Mouse (Mus musculus) midbrain, embryonic 11.5 days (tissue): ENCODE data around the gene Gtf2a1. TPM values are rescaled to one million over a fixed set of nuclear protein-coding genes. Genes with fewer than 3 reads are reported as not detected.
"Not testable (repeated sequence)": the region's sequence is repeated elsewhere in the genome, so short reads cannot be mapped to it uniquely, and the experiment has no call there.

ENCODE experiments used
- ATAC-seq: fragments of 200-750 bp; cut with Nextera tagmentation; 2 replicates; pipeline ENCODE4 v1.8.0; 2017; ENCODE audit warnings: moderate TSS enrichment, moderate library complexity; ENCODE audit not compliant: low FRiP score
- DNase-seq: peaks from one replicate; pipeline ENCODE4 v3.0.0; 2015; ENCODE audit warnings: low spot score; ENCODE audit errors: missing footprints
- H3K27ac ChIP-seq: fragments of 300-500 bp; sonication (generic); 2 replicates; pipeline ENCODE4 v1.5.1; 2014; ENCODE audit warnings: low read depth, low read length
- H3K27me3 ChIP-seq: fragments of 300-500 bp; sonication (generic); 2 replicates; pipeline ENCODE4 v1.6.1; 2014; ENCODE audit warnings: mild to moderate bottlenecking, low read length, moderate library complexity, mixed read lengths; ENCODE audit not compliant: control insufficient read depth, insufficient read depth
- H3K36me3 ChIP-seq: fragments of 300-500 bp; sonication (generic); 2 replicates; pipeline ENCODE4 v1.6.1; 2014; ENCODE audit warnings: mild to moderate bottlenecking, low read length, moderate library complexity, mixed read lengths; ENCODE audit not compliant: control insufficient read depth, insufficient read depth
- H3K4me1 ChIP-seq: fragments of 300-500 bp; sonication (generic); 2 replicates; pipeline ENCODE4 v1.6.1; 2014; ENCODE audit warnings: low read length; ENCODE audit not compliant: control insufficient read depth, insufficient read depth
- H3K4me2 ChIP-seq: fragments of 300-500 bp; sonication (generic); 2 replicates; pipeline ENCODE4 v1.6.1; 2014; ENCODE audit warnings: mild to moderate bottlenecking, moderate library complexity
- H3K4me3 ChIP-seq: fragments of 300-500 bp; sonication (generic); 2 replicates; pipeline ENCODE4 v1.5.1; 2014; ENCODE audit warnings: low read depth, low read length
- H3K9ac ChIP-seq: fragments of 300-500 bp; sonication (generic); 2 replicates; pipeline ENCODE4 v1.6.1; 2014; ENCODE audit warnings: low read length
- H3K9me3 ChIP-seq: fragments of 300-500 bp; sonication (generic); 2 replicates; pipeline ENCODE4 v1.6.1; 2016; ENCODE audit warnings: low read length; ENCODE audit not compliant: control insufficient read depth
- WGBS: fragments of 180-500 bp; shearing (Covaris S2); extraction: QIAGEN DNeasy Blood & Tissue Kit; methylation state at CpG from one replicate; pipeline ENCODE4 v1.1.7; 2014; 5-methylcytosine and 5-hydroxymethylcytosine counted together
- polyA plus RNA-seq: library from polyadenylated mRNA; unstranded; fragments of >200 nt; fragmentation: Nextera tagmentation; extraction: Ambion mirVana; gene quantifications from 2 replicates; pipeline ENCODE4 v1.2.1, GENCODE M21; 2014

The Gtf2a1 gene
- polyA plus RNA-seq, 1 experiment from 2014 or later, result 58.2 TPM

DNA sequence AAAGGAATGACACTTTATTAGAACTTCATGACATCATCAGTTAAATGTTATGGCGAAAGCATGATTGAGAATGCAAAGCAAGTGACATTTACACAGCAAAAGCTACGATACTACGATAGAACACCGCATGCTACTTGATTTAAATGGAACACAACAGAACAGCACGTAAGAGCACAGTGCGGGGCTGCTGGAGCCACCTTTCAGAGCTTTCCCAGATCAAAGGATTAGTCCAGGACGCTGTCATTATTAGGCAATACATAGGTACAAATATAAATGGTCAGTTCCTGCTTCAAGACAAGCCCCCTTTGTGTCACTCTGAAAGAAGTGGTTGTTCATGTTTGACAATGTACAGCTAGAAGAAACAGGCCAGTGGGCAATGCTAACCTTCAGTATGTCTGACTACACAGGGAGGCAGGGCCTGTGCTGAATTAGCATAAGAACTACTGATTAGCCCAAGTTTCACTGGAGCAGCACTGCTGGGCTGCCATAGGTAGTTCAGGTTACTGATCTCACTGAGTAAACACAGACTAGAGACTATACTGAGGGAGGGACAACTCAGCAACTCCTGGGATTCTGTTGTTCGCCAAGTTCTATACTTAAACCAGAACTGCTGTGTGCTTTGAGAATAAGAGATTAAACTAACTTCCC is 32.8 kb downstream of the Gtf2a1 start:
- not testable (repeated sequence) for H3K4me1 ChIP-seq, H3K27ac ChIP-seq, H3K4me3 ChIP-seq, H3K9me3 ChIP-seq, DNase-seq, H3K27me3 ChIP-seq, H3K36me3 ChIP-seq, H3K4me2 ChIP-seq, H3K9ac ChIP-seq
- ATAC-seq, result peak; percentile 46; the same call in 1 of the 2 replicates
- 92% methylated on average over 8 of the region's 8 CpGs for WGBS

DNA sequence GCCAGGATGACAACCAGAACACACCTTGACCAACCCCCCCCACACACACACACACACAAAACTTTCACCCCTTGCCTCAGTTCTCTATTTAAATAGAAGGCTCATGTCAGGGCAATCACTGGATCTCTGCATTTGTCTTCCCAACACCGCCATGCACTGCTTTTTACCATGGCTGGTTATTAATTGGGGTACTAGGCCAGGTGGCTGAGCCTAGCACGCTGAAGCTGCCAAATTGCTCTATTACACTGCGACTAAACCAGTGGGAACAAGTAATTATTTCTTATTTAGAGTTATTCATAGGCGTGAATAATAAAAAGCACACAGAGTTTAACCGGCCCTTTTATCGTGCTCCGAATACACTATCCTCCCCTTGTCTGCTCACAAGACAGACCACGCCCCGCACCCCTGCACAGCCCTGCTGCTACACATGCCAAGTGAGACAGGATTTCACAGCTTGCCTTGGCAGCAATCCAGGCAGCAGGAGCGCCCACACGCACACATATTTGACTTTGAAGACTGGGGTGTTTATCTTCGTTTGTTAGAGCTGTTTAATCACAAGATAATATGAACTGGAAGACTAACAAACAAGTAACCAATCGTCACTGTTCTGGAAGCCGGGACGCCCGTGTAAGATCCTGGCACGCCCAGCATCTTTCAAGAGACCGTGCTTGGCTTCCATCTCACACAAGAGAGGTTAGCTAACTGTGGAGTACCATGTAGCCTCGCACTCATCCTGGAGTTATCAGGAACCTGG is 38.3 kb downstream of the Gtf2a1 start:
- 0 out of 2 replicates have a peak, but pooled peaks cover 2% of the 10 kb centered on the region for H3K36me3 ChIP-seq
- no peak for DNase-seq
- no peaks in the 10 kb centered on the region for H3K4me1 ChIP-seq
- WGBS, result 90% methylated on average over 19 of the region's 19 CpGs
- H3K4me2 ChIP-seq, result no peak overlapping the region
- peak; percentile 55; the same call in 1 of the 2 replicates for ATAC-seq
- H3K27me3 ChIP-seq, result no peaks in the 10 kb centered on the region
- no peak overlapping the region for H3K9ac ChIP-seq
- no peaks in the 10 kb centered on the region for H3K9me3 ChIP-seq
- no peak overlapping the region for H3K27ac ChIP-seq
- H3K4me3 ChIP-seq, result no peak overlapping the region

DNA sequence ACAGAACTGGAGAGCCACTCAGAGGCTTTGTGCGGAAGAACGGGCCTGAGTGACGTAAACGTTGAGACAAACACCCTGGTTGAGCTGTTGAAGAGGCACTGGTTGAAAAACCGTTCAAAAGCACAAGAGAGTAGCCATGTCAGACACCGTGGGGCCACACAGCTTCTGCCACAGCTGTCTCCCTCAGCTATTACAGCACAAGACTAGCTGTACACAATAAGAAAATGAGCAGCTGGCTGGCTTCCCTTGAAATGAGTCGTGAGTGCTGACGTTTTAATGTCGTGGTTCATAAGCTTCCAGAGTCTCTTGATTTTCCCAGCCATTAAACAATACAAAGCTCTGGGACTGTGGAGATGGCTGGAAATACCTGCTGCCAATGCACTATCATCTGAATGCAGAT is 40.8 kb downstream of the Gtf2a1 start:
- no peak overlapping the region for H3K4me2 ChIP-seq
- 0 out of 2 replicates have a peak, but pooled peaks cover 2% of the 10 kb centered on the region for H3K36me3 ChIP-seq
- WGBS, result 85% methylated on average over 9 of the region's 9 CpGs
- ATAC-seq, result no peak
- no peak for DNase-seq
- H3K27me3 ChIP-seq, result no peaks in the 10 kb centered on the region
- no peaks in the 10 kb centered on the region for H3K4me1 ChIP-seq
- no peak overlapping the region for H3K9ac ChIP-seq
- no peaks in the 10 kb centered on the region for H3K9me3 ChIP-seq
- no peak overlapping the region for H3K4me3 ChIP-seq
- H3K27ac ChIP-seq, result no peak overlapping the region

DNA sequence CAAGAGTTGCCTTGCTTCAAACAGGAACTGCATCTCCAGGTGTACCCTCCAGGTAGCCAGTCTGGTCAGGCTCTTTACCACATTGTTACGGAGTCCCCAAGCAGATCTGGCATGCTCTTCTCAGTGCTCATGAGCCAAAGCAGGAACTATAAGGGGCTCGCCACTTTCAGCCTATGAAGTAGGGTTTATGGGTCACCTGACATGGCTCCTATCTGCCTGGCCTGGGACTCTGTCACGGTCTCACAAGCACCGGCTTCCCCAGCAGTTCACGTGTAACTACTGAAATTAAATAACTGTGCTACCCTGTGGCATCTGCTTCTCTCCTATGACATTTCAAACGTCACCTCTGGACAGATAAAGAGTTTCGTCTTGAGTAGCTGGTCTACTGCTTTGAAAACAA is 50.1 kb downstream of the Gtf2a1 start:
- Histone ChIP-seq H3K4me3 (no peak overlapping the region), H3K27ac (no peak overlapping the region), H3K4me2 (no peak overlapping the region), H3K9me3 (no peaks in the 10 kb centered on the region), H3K9ac (no peak overlapping the region), H3K4me1 (no peaks in the 10 kb centered on the region), H3K27me3 (no peaks in the 10 kb centered on the region), H3K36me3 (no peaks in the 10 kb centered on the region)
- no peak for ATAC-seq
- WGBS, result 92% methylated on average over 7 of the region's 7 CpGs
- DNase-seq, result no peak

DNA sequence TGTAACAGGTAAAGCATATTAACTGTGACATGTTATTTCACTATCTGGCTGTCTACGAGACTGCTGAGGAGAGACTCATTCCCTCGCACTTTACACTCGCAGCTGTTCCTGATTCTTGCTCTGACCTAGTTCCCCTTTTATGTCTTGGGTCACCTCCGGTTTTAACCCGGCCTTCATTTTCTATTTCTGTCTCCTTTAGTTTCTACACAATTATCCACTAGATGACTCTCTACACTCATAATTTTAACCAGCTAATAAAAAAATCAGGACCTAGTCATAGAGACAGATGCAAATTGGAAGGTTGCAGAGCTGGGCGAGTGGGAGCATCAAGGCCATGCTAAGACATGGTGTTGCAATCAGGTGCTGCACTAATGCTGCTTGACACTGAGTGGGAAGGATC is 55.8 kb downstream of the Gtf2a1 start:
- no peak for ATAC-seq
- WGBS, result 86% methylated on average over 6 of the region's 6 CpGs

DNA sequence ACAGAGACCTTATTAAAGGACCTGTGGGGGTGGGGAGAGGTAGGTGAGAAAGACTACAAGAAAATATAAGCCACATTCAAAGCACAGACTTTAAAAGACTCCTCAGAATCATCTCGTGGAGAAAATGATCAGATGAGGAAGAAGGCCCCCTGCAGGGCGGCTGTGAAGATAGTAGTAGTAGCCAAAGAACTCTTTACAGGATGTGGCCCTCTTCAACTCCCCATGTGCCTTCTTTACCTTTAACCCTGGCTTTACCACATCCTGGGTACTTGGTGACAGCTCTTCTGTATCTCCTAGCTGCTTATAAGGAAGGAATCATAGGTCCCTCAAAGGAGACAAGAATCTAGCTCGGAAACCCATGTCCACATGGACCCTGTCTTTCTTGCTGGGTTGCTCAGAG is 66.7 kb downstream of the Gtf2a1 start:
- Histone ChIP-seq H3K4me3 (no peak overlapping the region), H3K36me3 (no peaks in the 10 kb centered on the region), H3K27ac (no peak overlapping the region), H3K9ac (no peak overlapping the region), H3K4me2 (no peak overlapping the region), H3K27me3 (no peaks in the 10 kb centered on the region), H3K4me1 (no peaks in the 10 kb centered on the region), H3K9me3 (no peaks in the 10 kb centered on the region)
- ATAC-seq (no peak), DNase-seq (peak; percentile 45)
- 81% methylated on average over 3 of the region's 3 CpGs for WGBS

More for the DNA sequence above, 55.8 kb downstream of the Gtf2a1 start:
- H3K4me2 ChIP-seq, result no peak overlapping the region
- no peaks in the 10 kb centered on the region for H3K27me3 ChIP-seq
- H3K27ac ChIP-seq, result no peak overlapping the region
- no peak overlapping the region for H3K9ac ChIP-seq
- no peak overlapping the region for H3K4me3 ChIP-seq
- no peaks in the 10 kb centered on the region for H3K9me3 ChIP-seq
- no peaks in the 10 kb centered on the region for H3K4me1 ChIP-seq
- DNase-seq, result no peak
- no peaks in the 10 kb centered on the region for H3K36me3 ChIP-seq

DNA sequence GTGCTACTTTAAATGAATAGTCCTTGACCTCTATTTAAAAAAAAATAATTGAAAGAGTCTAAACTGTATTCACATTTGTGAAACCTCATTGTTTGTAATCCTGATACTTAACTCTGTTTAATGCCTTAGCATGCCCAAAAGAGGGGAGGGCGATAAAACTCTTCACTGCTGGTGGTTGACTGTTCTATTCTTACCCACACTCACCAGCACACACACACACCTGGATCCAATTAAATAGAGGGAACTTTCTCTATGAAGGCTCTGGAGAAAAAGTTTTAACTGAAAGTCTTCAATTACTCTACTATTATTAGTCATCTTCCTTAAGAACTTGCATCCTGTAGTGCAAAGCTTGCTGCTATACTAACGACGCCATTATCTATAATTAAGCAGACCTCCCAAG is 72.5 kb downstream of the Gtf2a1 start:
- Histone ChIP-seq H3K27ac (no peak overlapping the region), H3K9me3 (no peaks in the 10 kb centered on the region), H3K4me3 (no peak overlapping the region), H3K4me1 (no peaks in the 10 kb centered on the region), H3K36me3 (no peaks in the 10 kb centered on the region), H3K27me3 (no peaks in the 10 kb centered on the region), H3K4me2 (no peak overlapping the region), H3K9ac (no peak overlapping the region)
- ATAC-seq (no peak), DNase-seq (no peak)
- 79% methylated on average over 3 of the region's 3 CpGs for WGBS

DNA sequence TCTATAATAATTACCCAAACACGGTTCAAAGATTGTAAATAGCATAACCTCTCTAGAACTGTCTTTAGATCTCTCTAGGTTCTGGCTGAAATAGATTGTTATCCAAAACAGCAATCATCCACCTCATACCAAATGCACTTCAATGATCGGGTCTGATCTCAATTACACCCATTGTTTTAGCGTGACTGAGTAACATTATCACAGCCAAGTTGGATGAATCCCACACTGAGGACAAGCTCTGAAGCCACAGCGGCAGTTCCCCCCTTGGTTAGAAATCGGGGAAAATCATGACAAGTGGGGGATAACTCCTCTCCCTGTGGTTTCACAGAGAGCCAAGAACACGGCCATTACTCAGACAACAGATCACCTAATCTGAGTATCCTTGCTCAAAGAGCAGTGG is 76.3 kb downstream of the Gtf2a1 start:
- no peak for ATAC-seq
- Histone ChIP-seq H3K27ac (no peak overlapping the region), H3K27me3 (no peaks in the 10 kb centered on the region), H3K9me3 (no peaks in the 10 kb centered on the region), H3K4me1 (peaks cover 5% of the 10 kb centered on the region), H3K9ac (no peak overlapping the region), H3K4me3 (no peak overlapping the region), H3K4me2 (no peak overlapping the region), H3K36me3 (no peaks in the 10 kb centered on the region)
- DNase-seq, result peak; percentile 79
- WGBS, result 81% methylated on average over 6 of the region's 6 CpGs

DNA sequence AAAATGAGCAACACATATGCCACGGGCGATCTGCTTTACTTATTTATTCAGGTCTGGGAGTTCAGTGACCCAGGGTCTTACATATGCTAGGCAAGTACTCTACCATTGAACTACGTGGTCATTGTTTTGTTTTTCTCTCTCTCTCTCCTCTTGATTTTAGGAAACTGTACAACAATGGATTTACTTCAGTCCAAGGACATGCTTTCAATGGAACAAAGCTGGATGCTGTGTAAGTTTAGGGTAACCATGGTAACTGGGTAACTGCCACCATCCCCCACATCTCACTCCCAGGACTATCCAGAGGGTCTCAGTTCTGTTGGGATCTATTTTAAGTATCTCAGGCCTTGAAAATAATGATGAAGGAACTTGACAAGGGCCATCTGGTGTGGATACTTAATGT is 78.5 kb downstream of the Gtf2a1 start:
- DNase-seq (peak; percentile 83), ATAC-seq (peak; percentile 78)
- H3K9me3 ChIP-seq, result no peaks in the 10 kb centered on the region
- 39% methylated on average over 3 of the region's 3 CpGs for WGBS
- no peak overlapping the region for H3K4me2 ChIP-seq
- H3K36me3 ChIP-seq, result no peaks in the 10 kb centered on the region
- H3K27ac ChIP-seq, result no peak overlapping the region
- H3K4me1 ChIP-seq, result peaks cover 5% of the 10 kb centered on the region
- H3K27me3 ChIP-seq, result no peaks in the 10 kb centered on the region
- no peak overlapping the region for H3K4me3 ChIP-seq
- H3K9ac ChIP-seq, result no peak overlapping the region
